Mouse (Mus musculus): ENCODE data around the gene Pycr2. TPM values are rescaled to one million over a fixed set of nuclear protein-coding genes. Genes with fewer than 3 reads are reported as not detected.

The Pycr2 gene
- polyA plus RNA-seq, 2 experiments, result 62.5 to 91.5 TPM

DNA sequence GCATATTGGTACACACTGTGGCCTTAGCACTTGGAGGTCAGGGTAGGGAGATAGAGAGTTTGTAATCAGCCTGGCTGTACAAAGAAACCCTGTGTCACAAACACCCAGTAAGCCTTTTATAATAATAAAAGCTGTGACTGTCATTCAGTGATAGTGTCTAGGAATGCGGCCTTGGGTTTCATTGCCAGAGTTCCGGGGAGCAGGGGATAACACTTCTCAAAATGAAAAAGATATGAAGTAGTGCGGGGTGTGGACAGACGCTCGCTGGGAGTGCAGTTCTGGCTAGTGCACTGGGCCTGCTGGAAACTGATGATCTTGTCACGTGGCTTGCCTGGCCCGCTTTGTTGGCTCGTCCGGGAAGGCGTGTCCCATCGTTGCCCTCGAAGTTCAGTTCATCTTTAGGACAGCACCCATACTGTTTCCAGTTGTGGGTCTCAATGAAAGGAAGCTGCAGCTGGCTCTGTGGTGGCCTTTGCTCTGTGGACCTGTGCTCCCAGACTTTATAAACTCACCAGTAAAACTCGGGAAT, 33.9 kb upstream of the Pycr2 start:
- no peak overlapping the region for H3K9ac ChIP-seq (ENCODE audit: low read depth, low read length, severe bottlenecking)
- H3K27me3 ChIP-seq (ENCODE audit: control insufficient read depth, insufficient read depth, low read length), result no peaks in the 10 kb centered on the region
- WGBS, result 72% methylated on average over 13 of the region's 13 CpGs
- H3K9me3 ChIP-seq (ENCODE audit: control insufficient read depth, low read length), result no peaks in the 10 kb centered on the region
- TF ChIP-seq POLR2A (IDR thresholded peaks at IDR 0.05; ENCODE audit: borderline replicate concordance, extremely low read depth, insufficient read depth, insufficient read length), result no peak
- ATAC-seq (ENCODE audit: low FRiP score, low read depth), result no peak; the same call in 1 of the 2 replicates
- no peak for DNase-seq (ENCODE audit: low spot score)
- no peaks in the 10 kb centered on the region for H3K4me1 ChIP-seq (ENCODE audit: control insufficient read depth, insufficient read depth, low read length)
- H3K4me2 ChIP-seq (replicated peaks; ENCODE audit: low read depth, low read length, severe bottlenecking), result no peak overlapping the region
- H3K36me3 ChIP-seq (ENCODE audit: control insufficient read depth, insufficient read depth, low read length), result peaks cover 33% of the 10 kb centered on the region
- H3K4me3 ChIP-seq (replicated peaks; ENCODE audit: low read length), result no peak overlapping the region
- H3K27ac ChIP-seq (replicated peaks; ENCODE audit: low read depth, low read length), result 0 out of 2 replicates have a peak overlapping the region, but pooled peaks have one; percentile 5

DNA sequence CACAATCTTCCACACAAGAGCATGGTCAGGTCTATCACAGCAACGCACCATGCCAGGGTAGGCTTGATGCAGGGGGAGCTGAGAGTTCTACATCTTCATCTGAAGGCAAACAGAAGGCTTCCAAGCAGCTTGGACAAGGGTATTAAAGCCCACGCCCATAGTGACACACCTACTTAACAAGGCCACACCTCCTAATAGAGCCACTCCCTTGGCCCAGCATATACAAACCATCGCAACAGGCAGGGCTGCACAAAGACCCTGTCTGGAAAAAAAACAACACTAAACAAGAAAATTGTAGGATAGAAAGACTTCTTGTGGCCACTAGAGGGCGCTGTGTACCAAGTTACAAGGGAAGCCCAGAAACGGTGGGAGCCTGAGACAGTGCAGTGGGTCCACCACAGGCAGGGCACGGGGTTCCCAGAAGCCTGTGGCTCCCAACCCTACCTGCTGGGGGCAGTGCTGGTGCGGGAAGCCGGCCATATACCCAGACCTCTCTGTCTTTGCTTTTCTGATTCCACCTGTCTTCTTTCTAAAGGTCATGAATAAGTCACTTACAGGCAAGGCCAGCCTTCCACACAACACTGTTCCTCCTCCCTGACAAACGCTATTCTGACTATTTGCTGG, 30.1 kb upstream of the Pycr2 start:
- H3K9me3 ChIP-seq (ENCODE audit: control insufficient read depth, low read length), result no peaks in the 10 kb centered on the region
- no peaks in the 10 kb centered on the region for H3K27me3 ChIP-seq (ENCODE audit: control insufficient read depth, insufficient read depth, low read length)
- H3K9ac ChIP-seq (ENCODE audit: low read depth, low read length, severe bottlenecking), result no peak overlapping the region
- H3K4me3 ChIP-seq (replicated peaks; ENCODE audit: low read length), result no peak overlapping the region
- no peak overlapping the region for H3K27ac ChIP-seq (replicated peaks; ENCODE audit: low read depth, low read length)
- no peaks in the 10 kb centered on the region for H3K4me1 ChIP-seq (ENCODE audit: control insufficient read depth, insufficient read depth, low read length)
- TF ChIP-seq POLR2A (IDR thresholded peaks at IDR 0.05; ENCODE audit: borderline replicate concordance, extremely low read depth, insufficient read depth, insufficient read length), result no peak
- ATAC-seq (ENCODE audit: low FRiP score, low read depth) (no peak), DNase-seq (ENCODE audit: low spot score) (no peak)
- no peak overlapping the region for H3K4me2 ChIP-seq (replicated peaks; ENCODE audit: low read depth, low read length, severe bottlenecking)
- no peaks in the 10 kb centered on the region for H3K36me3 ChIP-seq (ENCODE audit: control insufficient read depth, insufficient read depth, low read length)
- 21% methylated on average over 9 of the region's 9 CpGs for WGBS

DNA sequence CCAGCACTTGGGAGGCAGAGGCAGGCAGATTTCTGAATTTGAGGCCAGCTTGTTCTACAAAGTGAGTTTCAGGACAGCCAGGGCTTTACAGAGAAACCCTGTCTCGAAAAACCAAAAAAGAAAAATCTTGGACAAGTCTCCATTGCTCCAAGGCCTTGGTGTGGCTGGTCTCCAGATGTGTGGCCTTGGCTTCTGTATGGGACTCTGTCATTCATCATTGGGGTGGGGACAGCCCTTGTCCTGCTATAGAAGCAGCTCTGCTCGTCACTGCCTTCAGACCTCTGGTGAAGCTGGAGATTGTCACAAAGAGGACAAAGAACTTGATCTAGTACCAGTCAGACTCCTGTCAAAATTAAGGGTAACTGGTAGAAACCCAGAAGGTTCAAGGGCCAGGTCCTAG, 29.5 kb upstream of the Pycr2 start:
- DNase-seq (ENCODE audit: low spot score) (no peak), ATAC-seq (ENCODE audit: low FRiP score, low read depth) (no peak)
- TF ChIP-seq POLR2A (IDR thresholded peaks at IDR 0.05; ENCODE audit: borderline replicate concordance, extremely low read depth, insufficient read depth, insufficient read length), result no peak
- no peaks in the 10 kb centered on the region for H3K4me1 ChIP-seq (ENCODE audit: control insufficient read depth, insufficient read depth, low read length)
- H3K36me3 ChIP-seq (ENCODE audit: control insufficient read depth, insufficient read depth, low read length), result no peaks in the 10 kb centered on the region
- H3K9ac ChIP-seq (ENCODE audit: low read depth, low read length, severe bottlenecking), result no peak overlapping the region
- H3K4me2 ChIP-seq (replicated peaks; ENCODE audit: low read depth, low read length, severe bottlenecking), result no peak overlapping the region
- no peaks in the 10 kb centered on the region for H3K27me3 ChIP-seq (ENCODE audit: control insufficient read depth, insufficient read depth, low read length)
- no peaks in the 10 kb centered on the region for H3K9me3 ChIP-seq (ENCODE audit: control insufficient read depth, low read length)
- H3K27ac ChIP-seq (replicated peaks; ENCODE audit: low read depth, low read length), result no peak overlapping the region
- WGBS, result 81% methylated on average over 2 of the region's 2 CpGs
- H3K4me3 ChIP-seq (replicated peaks; ENCODE audit: low read length), result no peak overlapping the region

DNA sequence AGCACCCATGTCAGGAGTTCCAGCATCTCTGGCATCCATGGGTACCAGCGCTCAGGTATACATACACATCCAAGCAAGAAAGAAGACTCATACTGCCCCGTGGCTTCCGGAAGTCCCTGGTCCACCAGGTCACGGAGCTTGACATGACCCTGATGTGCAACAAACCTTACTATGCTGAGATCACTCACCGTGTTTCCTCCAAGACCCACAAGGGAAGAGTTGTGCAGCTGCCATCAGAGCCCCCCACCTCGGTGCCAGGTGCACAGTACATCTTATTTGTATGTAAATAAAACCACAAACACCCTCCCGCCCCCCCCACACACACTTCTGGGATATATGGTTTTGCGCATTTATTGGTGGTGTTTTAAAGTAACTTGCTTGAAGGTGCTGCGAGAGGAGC, 29.0 kb upstream of the Pycr2 start:
- DNase-seq (ENCODE audit: low spot score), result no peak
- no peaks in the 10 kb centered on the region for H3K27me3 ChIP-seq (ENCODE audit: control insufficient read depth, insufficient read depth, low read length)
- WGBS, result 81% methylated on average over 9 of the region's 9 CpGs
- TF ChIP-seq POLR2A (IDR thresholded peaks at IDR 0.05; ENCODE audit: borderline replicate concordance, extremely low read depth, insufficient read depth, insufficient read length), result no peak
- H3K4me1 ChIP-seq (ENCODE audit: control insufficient read depth, insufficient read depth, low read length), result no peaks in the 10 kb centered on the region
- no peak overlapping the region for H3K27ac ChIP-seq (replicated peaks; ENCODE audit: low read depth, low read length)
- H3K9me3 ChIP-seq (ENCODE audit: control insufficient read depth, low read length), result no peaks in the 10 kb centered on the region
- no peak overlapping the region for H3K4me3 ChIP-seq (replicated peaks; ENCODE audit: low read length)
- H3K36me3 ChIP-seq (ENCODE audit: control insufficient read depth, insufficient read depth, low read length), result no peaks in the 10 kb centered on the region
- no peak overlapping the region for H3K4me2 ChIP-seq (replicated peaks; ENCODE audit: low read depth, low read length, severe bottlenecking)
- ATAC-seq (ENCODE audit: low FRiP score, low read depth), result no peak
- H3K9ac ChIP-seq (ENCODE audit: low read depth, low read length, severe bottlenecking), result no peak overlapping the region

DNA sequence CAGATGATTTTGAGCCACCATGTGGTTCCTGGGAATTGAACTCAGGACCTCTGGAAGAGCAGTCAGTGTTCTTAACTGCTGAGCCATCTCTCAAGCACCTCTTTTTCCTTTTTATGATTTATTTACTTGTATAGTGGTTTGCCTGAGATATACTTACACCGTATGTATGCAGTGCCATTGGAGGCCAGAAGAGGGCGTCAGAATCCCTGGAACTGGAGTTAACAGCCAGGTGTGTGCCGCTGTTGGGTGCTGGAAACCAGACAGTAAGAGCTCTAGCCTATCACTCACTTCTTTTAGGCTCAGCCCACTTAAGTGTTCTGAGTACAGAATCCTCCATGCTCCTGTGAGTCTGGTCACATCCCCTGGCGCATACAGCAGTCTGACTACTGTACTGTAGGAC, 26.6 kb upstream of the Pycr2 start:
- H3K4me1 ChIP-seq (ENCODE audit: control insufficient read depth, insufficient read depth, low read length), result no peaks in the 10 kb centered on the region
- TF ChIP-seq POLR2A (IDR thresholded peaks at IDR 0.05; ENCODE audit: borderline replicate concordance, extremely low read depth, insufficient read depth, insufficient read length), result no peak
- H3K9ac ChIP-seq (ENCODE audit: low read depth, low read length, severe bottlenecking), result no peak overlapping the region
- H3K27me3 ChIP-seq (ENCODE audit: control insufficient read depth, insufficient read depth, low read length), result no peaks in the 10 kb centered on the region
- H3K27ac ChIP-seq (replicated peaks; ENCODE audit: low read depth, low read length), result no peak overlapping the region
- no peaks in the 10 kb centered on the region for H3K9me3 ChIP-seq (ENCODE audit: control insufficient read depth, low read length)
- 77% methylated on average over 4 of the region's 4 CpGs for WGBS
- H3K36me3 ChIP-seq (ENCODE audit: control insufficient read depth, insufficient read depth, low read length), result no peaks in the 10 kb centered on the region
- no peak for DNase-seq (ENCODE audit: low spot score)
- ATAC-seq (ENCODE audit: low FRiP score, low read depth), result no peak
- no peak overlapping the region for H3K4me3 ChIP-seq (replicated peaks; ENCODE audit: low read length)
- no peak overlapping the region for H3K4me2 ChIP-seq (replicated peaks; ENCODE audit: low read depth, low read length, severe bottlenecking)

Measured in limb, embryonic 14.5 days (tissue).